Mouse (Mus musculus): Measurements from ENCODE around the gene Mmp24.
"Not testable (repeated sequence)": the region's sequence is repeated elsewhere in the genome, so short reads cannot be mapped to it uniquely, and the experiment has no call there.

Gene Mmp24

DNA sequence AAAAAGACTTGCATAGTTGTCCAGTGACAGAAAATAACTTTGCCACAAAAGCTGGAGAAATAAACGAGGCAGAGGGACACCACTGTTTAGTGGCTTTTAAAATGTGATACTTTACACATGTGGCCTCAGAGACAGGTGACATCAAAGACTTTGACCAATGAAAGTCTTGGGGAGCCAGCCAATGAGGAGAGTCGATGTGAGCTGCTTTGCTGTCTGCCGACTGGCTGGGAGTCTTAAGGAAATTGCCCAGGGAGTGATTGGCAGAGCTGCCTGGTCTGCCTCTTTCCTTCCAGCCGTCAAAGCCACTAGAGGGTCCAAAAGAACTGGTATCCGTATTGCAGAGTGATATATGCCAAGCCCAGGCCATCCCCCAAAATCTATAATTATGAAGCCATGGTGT is 39.7 kb downstream of the Mmp24 start:
- DNase-seq (ENCODE audit: extremely low spot score, low spot score) = no peak

DNA sequence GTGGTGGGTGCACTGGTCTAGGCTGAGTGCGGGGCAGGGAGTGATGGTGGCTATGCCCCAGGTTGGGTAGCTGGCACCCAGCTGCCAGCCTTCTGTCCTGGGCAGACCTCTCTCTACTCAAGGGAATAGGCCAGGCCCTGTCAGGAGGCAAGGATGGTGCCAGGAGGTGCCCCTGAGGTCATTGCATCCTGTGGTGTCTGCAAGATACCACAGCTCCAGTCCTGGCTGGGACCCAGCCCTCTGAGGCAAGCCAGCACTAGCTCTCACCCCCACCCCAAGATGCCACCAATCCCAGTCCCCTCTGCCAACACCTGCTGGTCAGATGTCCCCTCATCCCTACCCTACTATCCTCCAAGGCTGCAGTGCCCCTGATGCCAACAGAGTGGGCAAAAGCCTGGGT is 41.0 kb downstream of the Mmp24 start:
- no peak for DNase-seq (ENCODE audit: extremely low spot score, low spot score)

GRCm38 (mm10) chr2:155817301-155818245 is 42.4 kb downstream of the Mmp24 start:
- DNase-seq (ENCODE audit: extremely low spot score, low spot score) = no peak

GRCm38 (mm10) chr2:155818596-155819391 is 43.7 kb downstream of the Mmp24 start:
- peak; percentile 85 for DNase-seq (ENCODE audit: extremely low spot score, low spot score)

- no peak for DNase-seq (ENCODE audit: extremely low spot score, low spot score)
These were observed 44.1 kb downstream of the Mmp24 start, which contains the start of gene BC029722 for GRCm38 (mm10) chr2:155819392-155819448. TSS of gene BC029722 (minus strand) at chr2:155819426.

DNA sequence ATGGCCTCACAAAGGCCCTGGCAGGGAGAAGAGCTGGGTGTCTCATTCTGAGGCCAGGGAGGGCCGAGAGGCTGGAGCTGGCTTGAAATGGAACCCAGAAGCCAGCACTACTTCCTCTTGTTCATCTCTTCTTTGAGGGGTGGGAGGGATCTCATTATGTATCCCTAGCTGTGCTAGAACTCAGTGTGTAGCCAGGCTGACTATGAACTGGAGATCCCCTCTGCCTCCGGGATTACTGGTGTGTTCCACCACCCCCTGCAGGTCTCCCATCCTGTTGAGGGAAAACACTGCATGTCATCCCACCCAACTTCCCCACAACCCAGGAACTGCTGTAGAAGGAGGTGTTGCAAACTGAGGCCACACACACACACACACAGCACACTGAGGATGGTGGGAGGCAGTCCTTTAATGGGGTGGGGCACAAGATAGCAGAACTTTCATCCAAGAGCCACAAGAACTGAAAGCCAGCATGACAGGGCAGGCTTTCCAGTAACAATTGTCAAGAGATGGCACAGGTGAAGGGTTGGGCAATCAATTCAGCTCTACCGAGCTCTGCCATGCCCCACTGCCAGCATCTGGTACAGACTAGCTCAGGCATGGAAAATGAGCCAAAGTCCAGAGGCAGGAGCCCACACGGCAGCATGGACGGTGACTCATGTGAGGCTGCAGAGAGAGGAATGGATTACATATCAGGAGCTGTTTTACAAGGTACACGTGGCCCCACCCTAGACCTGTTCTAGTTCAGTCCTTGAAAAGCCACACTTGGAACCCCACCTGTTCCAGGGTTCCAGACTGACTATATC is 44.5 kb downstream of the Mmp24 start:
- DNase-seq (ENCODE audit: extremely low spot score, low spot score) = no peak

GRCm38 (mm10) chr2:155820779-155821178 is 45.6 kb downstream of the Mmp24 start:
- DNase-seq (ENCODE audit: extremely low spot score, low spot score) = no peak

DNA sequence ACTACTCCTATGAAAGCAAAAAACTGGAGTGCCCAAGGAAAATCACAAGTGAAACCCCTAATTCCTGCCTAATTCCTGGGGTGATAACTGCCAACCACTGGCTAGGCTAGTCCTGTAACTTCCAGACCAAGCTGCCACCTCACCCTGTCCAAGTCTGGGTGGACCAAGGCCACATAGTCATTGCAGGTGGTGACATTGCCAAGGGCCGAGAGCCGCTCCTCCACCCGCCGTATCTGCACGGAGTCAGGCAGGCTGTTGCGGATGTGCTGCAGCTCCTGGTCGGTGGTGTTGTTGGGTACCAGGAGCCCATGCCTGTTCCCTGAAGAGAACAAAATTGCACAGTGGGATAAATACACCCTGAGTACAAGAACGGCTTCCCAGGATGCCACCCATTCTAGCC is 48.6 kb downstream of the Mmp24 start:
- no peak for DNase-seq (ENCODE audit: extremely low spot score, low spot score)

DNA sequence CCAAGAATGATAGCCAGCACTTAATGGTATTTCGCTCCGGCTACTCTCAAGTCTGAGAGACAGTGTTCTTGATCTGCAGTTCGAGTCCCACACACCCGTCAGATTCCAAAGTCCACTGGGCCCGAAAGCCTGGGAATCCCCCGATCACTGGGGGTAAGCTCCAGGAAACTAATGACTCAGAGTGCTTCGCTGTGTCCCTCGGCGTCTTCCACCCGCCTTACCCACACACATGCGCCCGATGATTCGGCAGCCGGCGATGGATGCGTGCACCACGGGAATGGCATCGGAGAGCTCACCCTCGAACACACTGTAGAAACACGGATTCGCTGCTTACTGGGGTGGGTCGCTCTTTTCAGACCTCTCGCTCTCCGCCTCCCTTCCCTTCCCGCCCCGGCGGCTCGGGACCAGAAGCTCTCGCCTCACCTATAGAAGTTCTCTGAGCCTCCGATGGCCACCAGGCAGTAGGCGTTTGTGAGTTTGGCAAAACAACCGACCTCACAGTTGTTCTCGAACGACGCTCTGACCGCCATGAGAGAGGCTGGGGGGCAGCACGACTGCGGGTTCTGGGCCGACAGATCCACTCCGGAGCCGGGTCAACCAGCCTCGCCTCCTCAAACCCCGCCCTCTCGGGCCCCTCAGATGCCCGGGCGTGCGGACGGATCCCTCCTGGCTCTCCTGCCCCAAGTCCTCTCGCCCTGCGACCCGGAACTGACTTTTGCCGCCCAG is 50.9 kb downstream of the Mmp24 start:
- peak; percentile 31 for DNase-seq (ENCODE audit: extremely low spot score, low spot score)

DNA sequence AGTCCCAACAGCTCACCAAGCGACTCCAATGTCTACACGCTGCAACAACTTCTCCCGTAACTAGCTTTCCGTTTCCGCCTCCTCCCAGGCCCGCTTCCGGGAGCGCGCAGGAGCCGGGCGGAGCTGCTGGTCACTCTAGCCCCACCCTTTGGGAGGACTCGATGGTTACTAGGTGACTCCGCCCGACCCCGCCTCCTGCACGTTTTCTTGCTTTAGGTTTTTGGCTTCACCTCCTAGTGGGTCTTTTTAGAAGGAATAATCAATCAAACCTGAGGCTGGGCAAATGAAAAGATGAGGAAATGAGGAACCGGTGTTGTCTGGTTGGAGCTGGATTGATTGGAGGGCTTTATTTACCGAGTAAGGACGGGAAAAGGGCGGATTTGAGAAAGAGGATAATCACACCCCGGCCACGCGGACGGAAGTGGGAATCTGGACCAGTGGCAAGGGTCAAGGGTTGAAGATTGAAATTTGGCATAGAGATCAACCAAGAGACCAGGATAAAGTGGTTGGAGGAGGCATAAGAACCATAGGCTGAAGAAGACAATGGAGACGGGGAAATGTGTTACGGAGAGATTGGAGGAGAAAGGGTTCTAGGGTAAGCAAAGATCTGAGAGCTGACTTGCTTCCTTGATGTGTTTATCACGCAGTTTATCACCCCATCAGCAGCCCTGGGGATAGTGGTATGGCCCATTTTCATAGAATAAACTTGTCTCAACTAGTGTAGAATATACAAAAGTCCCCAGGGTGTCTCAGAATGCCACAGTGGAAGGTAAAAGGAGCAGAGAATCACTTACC is 51.7 kb downstream of the Mmp24 start, which contains the start of gene Eif6:
Gene Eif6, minus strand, starts transcription at position 296 of the 795 bp plus-strand sequence.
- DNase-seq (ENCODE audit: extremely low spot score, low spot score) = peak; percentile 90

DNA sequence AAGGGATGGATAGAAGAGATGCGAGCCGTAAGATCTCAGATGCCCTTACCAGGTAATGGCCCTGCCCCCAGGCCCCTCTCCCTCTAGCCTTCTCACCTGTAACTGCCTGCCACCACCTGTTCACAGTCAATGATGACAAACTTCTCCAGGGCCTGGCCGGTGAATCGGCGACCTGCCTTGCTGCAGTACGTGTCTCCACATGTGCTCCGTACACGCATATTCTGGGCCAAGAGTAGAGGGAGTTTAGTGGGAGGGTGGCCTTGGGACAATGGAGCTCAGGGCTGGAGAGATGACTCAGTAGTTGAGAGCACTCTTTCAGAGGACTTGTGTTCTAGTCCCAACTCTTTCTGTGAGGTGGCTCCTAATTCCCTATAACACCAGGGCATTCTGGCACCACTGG is 55.7 kb downstream of the Mmp24 start:
- no peak for DNase-seq (ENCODE audit: extremely low spot score, low spot score)

DNA sequence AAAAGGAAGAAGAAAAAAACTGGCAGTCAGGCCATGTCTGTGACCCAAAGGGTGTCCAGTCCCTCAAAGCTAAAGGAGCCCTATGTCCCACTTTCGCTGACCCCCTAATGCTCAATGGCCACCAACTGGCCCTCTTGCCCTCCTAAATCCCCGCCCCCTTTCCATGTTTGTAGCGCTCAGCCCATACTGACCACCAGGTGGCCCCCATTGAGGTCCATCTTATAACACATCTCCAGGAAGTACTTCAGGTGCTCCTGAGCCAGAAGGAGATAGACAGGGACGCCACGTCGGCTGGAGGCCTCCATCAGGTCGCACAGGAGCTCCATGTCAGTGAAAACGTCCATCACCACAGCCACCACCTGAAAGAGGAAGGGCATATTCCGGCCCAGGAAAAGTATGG is 56.2 kb downstream of the Mmp24 start:
- no peak for DNase-seq (ENCODE audit: extremely low spot score, low spot score)

DNA sequence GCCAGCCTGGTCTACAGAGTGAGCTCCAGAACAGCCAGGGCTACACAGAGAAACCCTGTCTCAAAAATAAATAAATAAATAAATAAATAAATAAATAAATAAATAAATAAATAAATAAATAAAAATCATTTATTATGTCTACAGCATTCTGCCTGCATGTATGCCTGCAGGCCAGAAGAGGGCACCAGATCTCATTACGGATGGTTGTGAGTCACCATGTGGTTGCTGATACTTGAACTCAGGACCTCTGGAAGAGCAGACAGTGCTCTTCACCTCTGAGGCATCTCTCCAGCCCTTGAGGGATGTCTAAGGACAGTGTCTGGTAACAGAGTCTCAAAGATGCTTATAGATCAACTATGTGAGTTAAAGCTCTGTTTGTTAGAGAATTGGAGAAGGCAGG is 56.9 kb downstream of the Mmp24 start:
- not testable (repeated sequence) for DNase-seq (ENCODE audit: extremely low spot score, low spot score)

DNA sequence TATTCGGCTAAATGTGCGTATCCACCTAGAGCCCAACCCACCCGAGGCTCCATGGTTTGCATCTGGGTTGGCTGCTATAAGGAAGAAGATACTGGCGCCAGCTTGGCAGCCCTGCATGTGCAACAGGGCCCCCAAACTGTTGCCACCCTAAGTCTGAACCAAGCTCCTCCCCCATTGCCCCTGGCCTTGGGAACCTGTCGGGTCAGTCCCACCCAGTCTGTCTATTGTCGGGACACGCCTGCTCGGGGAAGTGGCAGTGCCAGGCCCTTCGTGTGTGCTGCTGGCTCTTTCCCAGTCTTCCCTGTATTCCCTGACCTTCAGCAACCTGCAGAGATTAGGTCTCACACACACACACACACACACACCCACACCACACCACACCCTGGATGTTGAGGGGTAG is 59.6 kb downstream of the Mmp24 start, which contains the start of gene Fam83c:
Gene Fam83c, minus strand, starts transcription at position 123 of the 400 bp plus-strand sequence.
- no peak for DNase-seq (ENCODE audit: extremely low spot score, low spot score)

DNA sequence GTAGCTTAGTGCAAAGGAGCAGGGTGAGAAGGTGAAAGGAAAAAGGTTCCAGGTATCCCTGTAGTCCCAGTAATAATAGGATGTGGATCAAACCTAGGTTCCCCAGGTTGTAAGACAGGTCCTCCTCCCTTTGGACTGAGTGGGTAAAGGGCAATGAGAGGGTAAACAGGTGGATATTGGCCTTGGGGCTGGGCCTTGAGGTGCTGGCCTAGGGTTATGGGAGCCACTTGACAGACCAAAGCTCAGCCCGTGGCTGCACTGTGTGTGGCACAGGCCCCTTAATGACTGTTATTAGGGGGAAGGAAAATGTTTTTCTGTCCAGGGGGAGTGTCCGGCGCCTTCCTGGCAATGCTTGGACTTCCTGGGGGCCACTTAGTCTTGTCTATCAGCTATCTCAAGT is 62.8 kb downstream of the Mmp24 start:
- no peak for DNase-seq (ENCODE audit: extremely low spot score, low spot score)

DNA sequence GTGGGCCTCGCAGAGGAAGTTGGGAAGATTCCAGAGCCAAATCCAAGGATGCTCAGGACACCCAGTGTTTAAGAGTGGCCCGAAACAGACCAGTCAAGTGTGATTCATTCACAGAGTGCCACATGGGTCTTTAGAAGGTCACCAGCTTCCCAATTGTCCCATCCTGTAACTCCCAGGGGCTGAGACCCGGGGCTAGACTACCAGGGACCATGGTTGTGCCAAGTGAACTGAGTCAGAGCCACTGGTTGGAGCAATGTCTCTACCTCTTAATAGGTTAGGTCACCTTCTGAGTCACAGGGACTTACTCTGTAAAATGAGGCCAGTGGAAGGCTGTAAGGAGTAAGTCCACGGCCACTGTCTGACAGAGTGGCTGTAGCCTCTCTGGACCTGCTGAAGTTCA is 63.8 kb downstream of the Mmp24 start:
- no peak for DNase-seq (ENCODE audit: extremely low spot score, low spot score)

DNA sequence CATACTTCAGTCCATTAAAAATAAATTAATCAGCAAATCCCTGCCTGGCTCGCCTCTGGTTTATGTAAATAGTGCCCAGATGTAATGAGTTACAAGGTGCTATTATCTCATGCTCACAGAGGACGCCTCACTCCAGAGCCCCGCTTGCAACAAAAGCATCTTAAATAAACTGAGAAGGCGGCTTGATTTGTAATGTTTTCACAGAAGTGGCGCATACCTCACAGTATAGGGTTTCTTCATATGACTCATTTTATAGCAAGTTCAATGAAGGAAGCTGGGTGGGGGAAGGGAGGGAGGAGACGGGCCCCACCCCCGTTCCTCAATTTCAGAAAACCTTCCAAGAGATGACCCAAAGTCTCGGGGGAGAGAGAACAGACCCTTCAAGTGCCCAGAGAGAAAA is 71.8 kb downstream of the Mmp24 start:
- DNase-seq (ENCODE audit: extremely low spot score, low spot score) = no peak

DNA sequence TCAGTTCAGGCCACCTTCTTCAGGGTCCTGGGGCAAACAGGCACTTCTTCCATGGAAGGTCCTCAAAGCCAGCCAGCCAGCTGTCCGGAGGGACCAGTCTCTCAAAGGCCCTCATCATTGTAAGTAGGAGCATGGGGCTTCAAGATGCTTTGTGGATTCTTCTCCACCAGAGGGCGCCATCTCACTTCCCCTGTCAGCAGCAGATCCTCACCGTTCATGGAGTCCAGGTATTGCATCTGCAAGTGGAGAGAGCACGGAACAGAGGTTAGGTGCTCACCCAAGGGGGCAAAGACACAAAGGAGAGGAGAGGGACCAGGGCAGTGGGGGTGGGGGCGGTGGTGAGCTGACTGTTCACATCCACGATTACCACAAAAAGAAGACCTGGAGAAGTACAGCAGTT is 73.1 kb downstream of the Mmp24 start:
- DNase-seq (ENCODE audit: extremely low spot score, low spot score) = peak; percentile 75

DNA sequence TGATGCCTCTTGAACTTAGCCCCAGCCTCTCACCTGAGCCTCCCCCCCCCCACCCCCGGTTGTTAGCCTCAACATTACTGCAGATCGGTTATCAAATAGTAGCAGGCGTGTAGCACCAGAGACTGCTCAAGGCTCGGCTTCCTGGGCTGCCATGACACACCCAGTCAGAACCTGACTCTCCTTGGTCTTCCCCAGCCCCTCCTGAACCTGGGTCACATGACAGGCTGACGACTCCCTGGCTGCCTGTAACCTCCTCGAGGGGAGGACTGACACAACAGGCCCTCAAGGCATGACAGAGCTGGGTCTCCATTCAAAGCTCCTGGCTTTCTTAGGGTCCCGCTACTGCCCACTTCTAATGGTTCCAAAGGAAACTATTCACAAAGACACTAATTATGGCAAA is 74.3 kb downstream of the Mmp24 start:
- DNase-seq (ENCODE audit: extremely low spot score, low spot score) = no peak

DNA sequence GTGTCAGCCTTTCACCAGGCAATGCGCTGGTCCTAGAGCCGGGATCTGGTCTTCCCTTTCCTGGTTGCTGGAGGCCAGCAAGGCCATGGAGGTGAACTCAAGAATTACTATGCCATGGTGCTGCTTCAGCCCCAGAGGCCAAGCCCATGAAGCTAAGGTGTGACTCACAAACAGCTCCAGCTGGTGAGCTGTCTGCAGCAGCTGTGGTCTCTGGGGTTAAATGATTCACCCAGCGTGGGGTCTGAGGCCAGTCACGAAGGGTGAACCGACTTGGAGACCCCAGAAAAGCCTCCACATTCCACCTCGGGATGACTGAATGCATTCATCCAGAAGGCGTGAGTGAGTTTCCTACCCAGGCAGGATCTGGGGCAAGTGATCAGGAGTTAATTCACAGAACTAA is 75.0 kb downstream of the Mmp24 start:
- no peak for DNase-seq (ENCODE audit: extremely low spot score, low spot score)

- DNase-seq (ENCODE audit: extremely low spot score, low spot score) = no peak
These were observed 77.4 kb downstream of the Mmp24 start for GRCm38 (mm10) chr2:155852536-155852935.

Measured in neural tube, embryonic 10.5 days (tissue).